In the genomic region with DNA sequence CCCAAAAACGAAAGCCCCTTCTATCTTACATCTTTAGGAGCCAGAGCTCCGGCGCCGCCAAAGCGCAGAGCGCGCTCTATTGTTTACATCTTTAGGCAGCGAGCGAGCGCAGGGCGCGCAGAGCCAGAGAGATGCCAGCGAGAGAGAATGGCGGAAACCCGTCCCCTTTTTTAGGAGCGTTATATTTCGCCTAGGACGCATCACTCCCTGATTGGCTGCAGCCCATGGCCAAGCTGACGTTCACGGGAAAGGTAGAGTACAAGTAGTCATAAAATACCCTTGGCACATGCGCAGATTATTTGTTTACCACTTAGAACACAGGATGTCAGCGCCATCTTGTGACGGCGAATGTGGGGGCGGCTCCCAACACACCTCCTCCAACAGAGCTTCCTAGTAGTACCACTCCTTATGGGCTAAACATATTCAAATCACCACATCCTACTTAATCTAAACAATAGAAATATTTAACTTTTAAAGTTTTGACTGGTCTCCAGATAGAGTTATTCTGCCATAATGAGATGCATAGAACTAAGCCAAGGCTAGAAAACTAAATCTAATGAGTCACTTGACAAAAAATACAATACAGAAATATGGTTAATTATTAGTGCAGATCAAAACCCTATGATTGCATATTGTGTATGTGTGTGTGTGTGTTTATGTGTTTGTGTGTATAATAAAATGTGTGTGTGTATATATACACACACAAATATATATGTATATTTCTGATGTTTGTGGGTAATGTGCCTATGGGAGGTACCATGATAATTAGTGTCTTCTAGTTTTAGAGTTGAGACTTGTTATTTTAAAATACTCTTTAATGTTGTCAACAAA, we compare ENCODE assay signal across 7 mouse cellular contexts.
DNase-seq lines count a peak whose midpoint lies in the region; ATAC-seq lines count a peak whose summit lies in the region.
"Not testable (repeated sequence)": the region's sequence is repeated elsewhere in the genome, so short reads cannot be mapped to it uniquely, and the experiment has no call there.

No protein-coding gene starts in this region.

- not testable (repeated sequence) for H3K9me3 ChIP-seq in embryonic facial prominence, embryonic 10.5 days; hindbrain, embryonic 15.5 days; lung, embryonic 15.5 days; neural tube, embryonic 12.5 days

- H3K9ac ChIP-seq in hindbrain, embryonic 15.5 days; lung, embryonic 15.5 days; neural tube, embryonic 12.5 days: not testable (repeated sequence)

- ATAC-seq in hindbrain, embryonic 15.5 days (ENCODE audit: low FRiP score, low read depth), result peak; percentile 86
- ATAC-seq in lung, embryonic 15.5 days (ENCODE audit: borderline replicate concordance, extremely low read depth, low FRiP score, low TSS enrichment), result peak; percentile 42; the same call in 1 of the 2 replicates
- ATAC-seq in neural tube, embryonic 12.5 days (ENCODE audit: low FRiP score, low read depth), result peak; percentile 86

- 34% methylated on average over 25 of the region's 25 CpGs for WGBS in embryonic facial prominence, embryonic 10.5 days
- WGBS in hindbrain, embryonic 15.5 days, result 36% methylated on average over 24 of the region's 25 CpGs
- WGBS in lung, embryonic 15.5 days, result 32% methylated on average over 23 of the region's 25 CpGs
- WGBS in neural tube, embryonic 12.5 days, result 51% methylated on average over 24 of the region's 25 CpGs

- not testable (repeated sequence) for H3K27ac ChIP-seq in embryonic facial prominence, embryonic 10.5 days (replicated peaks); hindbrain, embryonic 15.5 days (replicated peaks); lung, embryonic 15.5 days; neural tube, embryonic 12.5 days

- H3K36me3 ChIP-seq in embryonic facial prominence, embryonic 10.5 days (replicated peaks); hindbrain, embryonic 15.5 days; lung, embryonic 15.5 days; neural tube, embryonic 12.5 days: not testable (repeated sequence)

- DNase-seq in WW6 (ENCODE audit: low read depth, low spot score), result peak; percentile 11
- DNase-seq in embryonic facial prominence, embryonic 10.5 days (ENCODE audit: low spot score), result peak; percentile 26
- DNase-seq in heart, adult 11 months, result peak; percentile 82
- DNase-seq in kidney, postnatal 4 days, result peak; percentile 2 to 13

- H3K27me3 ChIP-seq in embryonic facial prominence, embryonic 10.5 days (replicated peaks; ENCODE audit: low read depth, poor library complexity, severe bottlenecking); hindbrain, embryonic 15.5 days; lung, embryonic 15.5 days; neural tube, embryonic 12.5 days (replicated peaks): not testable (repeated sequence)

- H3K4me2 ChIP-seq in hindbrain, embryonic 15.5 days; lung, embryonic 15.5 days; neural tube, embryonic 12.5 days (replicated peaks): not testable (repeated sequence)

- H3K4me3 ChIP-seq in embryonic facial prominence, embryonic 10.5 days, result peak overlapping the region; percentile 50
- H3K4me3 ChIP-seq in hindbrain, embryonic 15.5 days, result peak overlapping the region; percentile 28
- H3K4me3 ChIP-seq in lung, embryonic 15.5 days, result peak overlapping the region; percentile 28
- not testable (repeated sequence) for H3K4me3 ChIP-seq in neural tube, embryonic 12.5 days

- H3K4me1 ChIP-seq in embryonic facial prominence, embryonic 10.5 days; hindbrain, embryonic 15.5 days (replicated peaks); lung, embryonic 15.5 days; neural tube, embryonic 12.5 days: not testable (repeated sequence)

Comparison
In these comparisons a context has a peak if more than half of its experiments do, and no peak if none do; other contexts are left out.
1. DNase-seq: peak in every context shown above with its lines; median percentile 82 in heart, adult 11 months; 26 in embryonic facial prominence, embryonic 10.5 days; 11 in WW6; 8 in kidney, postnatal 4 days.